Mouse (Mus musculus) lung, postnatal 4 days (tissue): ENCODE results near the gene Nkrf.
A peak's percentile ranks its signal among the peaks of the same experiment; 100 is the strongest.

Experiments
- DNase-seq, 2 experiments: peaks; one replicate each; pipeline ENCODE4 v3.0.0; 2021

Gene Nkrf

GRCm38 (mm10) chrX:36902321-36903114 lies at the start of gene Nkrf:
TSS of gene Nkrf (minus strand) at chrX:36902899.
- peak; percentile 21 to 33 for DNase-seq

GRCm38 (mm10) chrX:36941106-36941505 lies 38.4 kb upstream of the Nkrf start:
- DNase-seq = no peak

GRCm38 (mm10) chrX:36939806-36940413 lies 37.2 kb upstream of the Nkrf start:
- peak; percentile 56 to 65 for DNase-seq

GRCm38 (mm10) chrX:36935326-36935966 lies 32.7 kb upstream of the Nkrf start:
- DNase-seq = no peak

GRCm38 (mm10) chrX:36930574-36930973 lies 27.9 kb upstream of the Nkrf start:
- no peak for DNase-seq

GRCm38 (mm10) chrX:36929694-36930093 lies 27.0 kb upstream of the Nkrf start:
- no peak for DNase-seq

GRCm38 (mm10) chrX:36928791-36929190 lies 26.1 kb upstream of the Nkrf start:
- DNase-seq = no peak

- DNase-seq = no peak
Measured at GRCm38 (mm10) chrX:36921346-36921745, 18.6 kb upstream of the Nkrf start.

GRCm38 (mm10) chrX:36917749-36918148 lies 15.1 kb upstream of the Nkrf start:
- no peak for DNase-seq

GRCm38 (mm10) chrX:36911343-36911742 lies 8.6 kb upstream of the Nkrf start:
- DNase-seq = peak in 1 of 2 experiments; percentile 45

GRCm38 (mm10) chrX:36906539-36906938 lies 3.8 kb upstream of the Nkrf start:
- no peak for DNase-seq

- peak; percentile 93 to 94 for DNase-seq
Measured at GRCm38 (mm10) chrX:36903115-36903768, 543 bp upstream of the Nkrf start.

- DNase-seq = no peak
Measured at GRCm38 (mm10) chrX:36901655-36902054, 1.0 kb downstream of the Nkrf start.

GRCm38 (mm10) chrX:36898931-36899330 lies 3.8 kb downstream of the Nkrf start:
- DNase-seq = peak in 1 of 2 experiments; percentile 20

GRCm38 (mm10) chrX:36884719-36885118 lies 18.0 kb downstream of the Nkrf start:
- DNase-seq = peak in 1 of 2 experiments; percentile 30

GRCm38 (mm10) chrX:36874704-36875128 lies 28.0 kb downstream of the Nkrf start:
- peak in 1 of 2 experiments; percentile 35 for DNase-seq

- DNase-seq = peak; percentile 92 to 93
Measured at GRCm38 (mm10) chrX:36874178-36874696, 28.5 kb downstream of the Nkrf start.

GRCm38 (mm10) chrX:36873765-36874164 lies 28.9 kb downstream of the Nkrf start, which contains the start of the genes Ube2a and C330007P06Rik:
TSS of gene Ube2a (plus strand) at chrX:36873900.
TSS of gene C330007P06Rik (minus strand) at chrX:36874111.
- DNase-seq = no peak

GRCm38 (mm10) chrX:36870372-36870771 lies 32.3 kb downstream of the Nkrf start:
- no peak for DNase-seq

GRCm38 (mm10) chrX:36864609-36865328 lies 37.9 kb downstream of the Nkrf start:
- no peak for DNase-seq

- peak; percentile 87 for DNase-seq
Measured at GRCm38 (mm10) chrX:36863766-36864608, 38.7 kb downstream of the Nkrf start.
